Mouse (Mus musculus) limb, embryonic 12.5 days (tissue): ENCODE results near the gene Nudt21. TPM values are rescaled to one million over a fixed set of nuclear protein-coding genes. Genes with fewer than 3 reads are reported as not detected.
A peak's percentile ranks its signal among the peaks of the same experiment; 100 is the strongest.

ENCODE experiments used
- ATAC-seq: fragments of 200-750 bp; cut with Nextera tagmentation; 2 replicates; pipeline ENCODE4 v1.8.0; 2017; ENCODE audit warnings: low read depth, moderate TSS enrichment; ENCODE audit not compliant: insufficient number of reproducible peaks, insufficient read depth, low FRiP score, low TSS enrichment
- H3K27ac ChIP-seq: fragments of 300-500 bp; sonication (generic); 2 replicates; pipeline ENCODE4 v1.5.1; 2016; ENCODE audit warnings: mild to moderate bottlenecking, moderate library complexity
- H3K27me3 ChIP-seq: fragments of 300-500 bp; sonication (generic); 2 replicates; pipeline ENCODE4 v1.6.1; 2016; ENCODE audit warnings: mild to moderate bottlenecking, moderate library complexity
- H3K36me3 ChIP-seq: fragments of 300-500 bp; sonication (generic); 2 replicates; pipeline ENCODE4 v1.6.1; 2016; ENCODE audit warnings: mild to moderate bottlenecking, moderate library complexity
- H3K4me1 ChIP-seq: fragments of 300-500 bp; sonication (generic); replicated peaks from 2 replicates; pipeline ENCODE4 v1.6.1; 2016
- H3K4me2 ChIP-seq: fragments of 300-500 bp; sonication (generic); 2 replicates; pipeline ENCODE4 v1.6.1; 2016; ENCODE audit warnings: mild to moderate bottlenecking, moderate library complexity
- H3K4me3 ChIP-seq: fragments of 300-500 bp; sonication (generic); replicated peaks from 2 replicates; pipeline ENCODE4 v1.5.1; 2016; ENCODE audit warnings: mild to moderate bottlenecking
- H3K9ac ChIP-seq: fragments of 300-500 bp; sonication (generic); replicated peaks from 2 replicates; pipeline ENCODE4 v1.6.1; 2016; ENCODE audit warnings: mild to moderate bottlenecking, moderate library complexity
- H3K9me3 ChIP-seq: fragments of 300-500 bp; sonication (generic); 2 replicates; pipeline ENCODE4 v1.6.1; 2016; ENCODE audit warnings: mild to moderate bottlenecking, moderate library complexity
- WGBS: fragments of 180-500 bp; shearing (Covaris S2); methylation state at CpG from one replicate; pipeline ENCODE4 v1.1.7; 2016; 5-methylcytosine and 5-hydroxymethylcytosine counted together
- polyA plus RNA-seq: library from polyadenylated mRNA; unstranded; fragments of >200 nt; fragmentation: Nextera tagmentation; extraction: Ambion mirVana; gene quantifications from 2 replicates; pipeline ENCODE4 v1.2.1, GENCODE M21; 2016

The Nudt21 gene
- polyA plus RNA-seq, 1 experiment from 2014 or later = 148 TPM

DNA sequence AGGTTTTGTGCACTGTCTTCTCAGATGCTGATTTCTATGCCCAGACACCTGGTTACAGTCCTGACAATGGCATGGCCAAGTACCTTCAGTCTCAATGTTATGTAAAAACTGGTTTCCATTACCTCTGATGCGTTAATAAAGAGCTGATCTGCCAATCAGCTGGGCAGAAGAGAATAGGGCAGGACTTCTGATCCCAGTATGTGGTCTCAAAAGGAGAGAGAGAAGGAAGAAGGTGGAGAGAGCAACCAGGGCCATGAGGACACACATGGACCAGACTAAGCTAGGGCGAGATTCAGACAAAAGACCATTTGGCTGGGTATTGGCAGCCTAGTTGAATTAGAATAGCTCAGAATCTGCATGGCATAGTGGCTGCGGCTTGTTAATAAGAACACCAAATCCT lies 3.2 kb downstream of the Nudt21 start:
- H3K4me3 ChIP-seq = no peak overlapping the region
- H3K4me2 ChIP-seq = no peak overlapping the region
- H3K9me3 ChIP-seq = no peaks in the 10 kb centered on the region
- WGBS = 78% methylated on average over 3 of the region's 3 CpGs
- H3K36me3 ChIP-seq = peaks cover 33% of the 10 kb centered on the region
- no peaks in the 10 kb centered on the region for H3K27me3 ChIP-seq
- ATAC-seq = no peak
- no peak overlapping the region for H3K27ac ChIP-seq
- no peak overlapping the region for H3K9ac ChIP-seq
- H3K4me1 ChIP-seq = peaks cover 21% of the 10 kb centered on the region

GRCm38 (mm10) chr8:94029701-94030100 lies 7.1 kb downstream of the Nudt21 start:
- 96% methylated on average over 9 of the region's 9 CpGs for WGBS
- H3K27ac ChIP-seq = no peak overlapping the region
- no peaks in the 10 kb centered on the region for H3K27me3 ChIP-seq
- no peak overlapping the region for H3K9ac ChIP-seq
- ATAC-seq = no peak
- H3K36me3 ChIP-seq = peaks cover 71% of the 10 kb centered on the region
- H3K4me1 ChIP-seq = peaks cover 4% of the 10 kb centered on the region; the same call in 1 of the 2 replicates
- H3K9me3 ChIP-seq = no peaks in the 10 kb centered on the region
- H3K4me3 ChIP-seq = no peak overlapping the region
- H3K4me2 ChIP-seq = no peak overlapping the region

DNA sequence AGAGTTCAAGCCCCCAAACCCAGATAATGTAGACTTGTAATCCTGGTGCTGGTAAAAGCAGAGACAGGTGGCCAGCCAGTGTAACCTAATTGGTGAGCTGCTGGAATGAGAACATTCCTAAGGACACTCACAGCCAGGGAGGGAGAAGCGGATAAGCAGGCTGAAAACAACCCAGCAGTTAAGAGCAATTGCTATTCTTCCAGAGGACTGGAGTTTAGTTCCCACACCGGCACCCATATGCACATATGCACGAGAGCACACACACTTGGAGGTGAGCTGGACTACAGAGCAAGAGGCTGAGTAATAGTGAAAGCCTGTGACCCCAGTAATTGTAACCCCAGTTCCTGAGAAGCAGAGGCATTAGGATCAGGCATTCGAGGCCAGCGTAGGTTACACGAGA lies 12.9 kb downstream of the Nudt21 start:
- H3K27me3 ChIP-seq = no peaks in the 10 kb centered on the region
- H3K27ac ChIP-seq = no peak overlapping the region
- H3K4me3 ChIP-seq = no peak overlapping the region
- H3K4me2 ChIP-seq = no peak overlapping the region
- no peak for ATAC-seq
- H3K9ac ChIP-seq = no peak overlapping the region
- no peaks in the 10 kb centered on the region for H3K4me1 ChIP-seq
- WGBS = 95% methylated on average over 6 of the region's 6 CpGs
- no peaks in the 10 kb centered on the region for H3K9me3 ChIP-seq
- peaks cover 87% of the 10 kb centered on the region for H3K36me3 ChIP-seq

- WGBS = 40% methylated on average over 7 of the region's 7 CpGs
- Histone ChIP-seq H3K4me3 (peak overlapping the region; percentile 94), H3K27ac (peak overlapping the region; percentile 95; the same call in 1 of the 2 replicates), H3K4me1 (peaks cover 24% of the 10 kb centered on the region), H3K9ac (peak overlapping the region; percentile 96), H3K4me2 (peak overlapping the region; percentile 85), H3K9me3 (no peaks in the 10 kb centered on the region), H3K27me3 (no peaks in the 10 kb centered on the region), H3K36me3 (peaks cover under 1% of the 10 kb centered on the region; the same call in 1 of the 2 replicates)
- ATAC-seq = no peak
Observed at GRCm38 (mm10) chr8:94013026-94013612, 23.7 kb downstream of the Nudt21 start.

DNA sequence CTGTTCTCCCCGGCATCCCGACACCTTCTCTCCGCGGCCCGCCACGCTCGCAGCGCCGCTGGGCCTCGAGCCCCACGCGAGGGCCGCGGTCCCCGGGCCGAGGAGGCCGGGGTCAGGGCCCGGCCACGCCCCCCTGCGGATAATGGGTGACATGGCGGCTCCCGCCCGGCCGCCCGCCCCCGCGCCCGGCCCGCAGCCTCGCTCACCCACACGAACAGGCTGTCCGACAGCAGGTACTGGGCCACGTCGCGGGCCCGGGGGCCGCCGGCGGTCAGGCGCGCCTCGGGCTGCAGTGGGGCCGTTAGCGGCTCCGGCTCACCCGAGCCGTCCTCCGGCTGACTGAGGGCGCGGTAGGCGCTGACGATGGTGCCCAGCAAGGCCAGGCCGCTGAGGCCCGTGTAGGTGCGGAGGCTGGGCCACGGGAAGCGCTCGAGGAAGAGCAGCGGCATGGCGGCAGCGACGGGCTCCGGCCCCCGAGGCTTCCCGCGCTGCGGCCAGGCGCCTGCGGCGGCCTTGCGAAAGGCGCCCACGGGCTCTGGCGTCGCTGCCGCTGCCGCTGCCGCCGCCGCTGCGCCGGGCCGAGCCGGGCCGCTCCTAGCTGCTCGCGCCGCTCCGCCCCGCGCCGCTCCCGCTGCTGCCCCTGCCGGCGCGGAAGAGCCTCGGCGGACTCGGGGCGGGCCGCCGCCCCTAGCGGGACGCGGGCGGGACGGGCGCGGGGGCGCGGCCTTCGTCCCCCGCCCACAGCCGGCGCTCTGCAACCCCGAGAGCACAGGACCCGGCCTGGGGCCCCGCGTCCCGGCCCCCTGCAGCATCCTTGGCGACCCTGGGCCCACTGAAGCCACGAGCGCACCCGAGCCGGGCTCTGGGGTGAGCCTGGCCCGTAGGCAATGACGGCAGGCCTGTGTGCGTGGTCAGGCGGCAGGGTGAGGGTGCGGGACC lies 24.5 kb downstream of the Nudt21 start, which contains the start of gene Amfr:
Amfr (minus strand) TSS at position 830 of the 939 bp plus-strand sequence.
- no peaks in the 10 kb centered on the region for H3K9me3 ChIP-seq
- no peaks in the 10 kb centered on the region for H3K27me3 ChIP-seq
- peak within 1 kb of the TSS; percentile 96 for H3K9ac ChIP-seq
- H3K4me2 ChIP-seq = peak within 1 kb of the TSS; percentile 85
- H3K4me1 ChIP-seq = peaks cover 24% of the 10 kb centered on the region
- WGBS = under 1% methylated on average over 90 of the region's 130 CpGs
- ATAC-seq = peak; percentile 85
- H3K4me3 ChIP-seq = peak within 1 kb of the TSS; percentile 94
- no peaks in the 10 kb centered on the region; the same call in 1 of the 2 replicates for H3K36me3 ChIP-seq
- peak within 1 kb of the TSS; percentile 95 for H3K27ac ChIP-seq

DNA sequence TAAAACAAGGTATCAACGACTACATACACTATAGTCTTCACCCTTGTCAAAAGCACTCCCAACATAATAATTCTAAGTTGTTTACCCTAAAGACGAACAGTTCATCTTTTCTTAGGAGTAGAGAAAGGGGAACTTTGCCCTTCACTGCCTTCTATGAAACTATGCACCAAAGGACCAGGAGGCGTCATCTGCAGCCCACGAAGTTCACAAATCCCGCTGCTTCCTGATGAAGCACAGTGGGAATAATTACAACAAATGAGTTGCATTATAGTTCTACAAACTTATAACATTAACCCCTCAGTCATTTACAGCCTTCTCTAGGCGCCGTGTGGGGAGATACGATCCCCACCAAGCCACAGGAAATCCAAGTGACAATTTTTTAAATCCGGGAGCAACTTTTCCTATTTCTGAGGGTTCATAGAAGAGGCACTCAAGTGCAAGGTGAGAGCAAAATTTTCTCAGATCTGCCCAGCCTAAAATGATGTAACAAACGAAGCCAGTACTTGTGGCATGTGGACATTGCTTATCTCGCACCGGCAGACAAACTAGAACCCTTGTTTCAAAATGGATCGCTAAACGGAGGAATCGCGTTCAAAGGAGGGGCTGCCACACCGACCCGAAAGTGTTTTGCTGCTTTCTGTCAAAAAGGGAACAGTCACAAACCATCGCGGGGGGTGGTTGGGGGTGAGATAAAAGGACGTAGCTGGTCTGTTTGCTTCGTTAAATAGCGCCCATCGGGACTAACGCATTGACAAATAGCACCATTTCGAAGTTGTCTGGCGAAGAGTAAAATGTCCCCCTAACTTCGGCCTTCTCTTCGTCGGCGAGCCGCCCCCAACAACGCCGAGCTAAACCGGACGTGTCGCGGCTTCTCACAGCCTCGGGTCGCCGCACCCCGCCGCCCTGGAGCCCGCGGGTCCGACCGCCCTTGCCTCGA lies 25.5 kb downstream of the Nudt21 start:
- Histone ChIP-seq H3K4me1 (peaks cover 24% of the 10 kb centered on the region), H3K9me3 (no peaks in the 10 kb centered on the region), H3K27me3 (no peaks in the 10 kb centered on the region), H3K4me2 (peak overlapping the region; percentile 85), H3K36me3 (no peaks in the 10 kb centered on the region; the same call in 1 of the 2 replicates), H3K27ac (peak overlapping the region; percentile 95), H3K9ac (peak overlapping the region; percentile 96), H3K4me3 (peak overlapping the region; percentile 94)
- no peak for ATAC-seq
- 3% methylated on average over 48 of the region's 48 CpGs for WGBS

GRCm38 (mm10) chr8:94010101-94010705 lies 26.6 kb downstream of the Nudt21 start:
- H3K4me1 ChIP-seq = peaks cover 24% of the 10 kb centered on the region
- WGBS = 76% methylated on average over 2 of the region's 2 CpGs

DNA sequence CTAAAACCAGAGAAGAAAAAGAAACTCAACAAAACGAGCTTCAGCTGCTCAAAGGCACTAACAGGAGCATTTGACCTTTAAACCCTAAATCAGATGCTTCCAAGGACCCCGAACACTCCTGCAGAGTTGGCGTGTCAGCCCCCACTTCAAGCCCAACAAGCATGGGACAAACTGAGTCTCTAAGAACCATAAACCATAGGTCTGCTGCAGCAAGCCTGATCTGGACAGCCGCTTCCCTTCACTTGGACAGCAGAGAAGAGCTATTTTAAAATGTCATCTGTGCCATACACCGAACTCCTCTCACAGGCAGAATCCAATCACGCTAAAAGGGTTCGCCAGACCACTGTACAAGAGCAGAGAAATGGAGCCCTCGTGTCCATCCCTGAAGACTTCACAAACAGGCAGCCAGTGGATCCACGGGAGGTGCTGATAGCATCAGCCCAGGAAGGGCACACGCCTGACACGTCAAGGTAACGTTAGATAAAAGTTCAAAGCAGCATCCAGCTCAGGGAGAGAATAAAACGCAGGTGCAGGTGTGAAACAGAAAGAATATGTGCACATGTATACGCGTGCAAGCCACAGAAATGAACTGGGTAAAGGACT lies 27.5 kb downstream of the Nudt21 start:
- H3K4me3 ChIP-seq = no peak overlapping the region
- no peak overlapping the region for H3K4me2 ChIP-seq
- 69% methylated on average over 15 of the region's 15 CpGs for WGBS
- peaks cover 24% of the 10 kb centered on the region for H3K4me1 ChIP-seq
- peaks cover 9% of the 10 kb centered on the region for H3K36me3 ChIP-seq
- H3K9me3 ChIP-seq = no peaks in the 10 kb centered on the region
- H3K27ac ChIP-seq = no peak overlapping the region
- H3K27me3 ChIP-seq = no peaks in the 10 kb centered on the region
- ATAC-seq = no peak
- H3K9ac ChIP-seq = no peak overlapping the region

More at GRCm38 (mm10) chr8:94010101-94010705, 26.6 kb downstream of the Nudt21 start:
- Histone ChIP-seq H3K9ac (no peak overlapping the region), H3K4me3 (no peak overlapping the region), H3K27me3 (no peaks in the 10 kb centered on the region), H3K4me2 (peak overlapping the region; percentile 85), H3K36me3 (peaks cover 2% of the 10 kb centered on the region; the same call in 1 of the 2 replicates), H3K9me3 (no peaks in the 10 kb centered on the region), H3K27ac (no peak overlapping the region)
- ATAC-seq = no peak

- Histone ChIP-seq H3K4me2 (no peak overlapping the region), H3K9me3 (no peaks in the 10 kb centered on the region), H3K4me3 (no peak overlapping the region), H3K9ac (no peak overlapping the region), H3K27ac (no peak overlapping the region), H3K4me1 (peaks cover 5% of the 10 kb centered on the region; the same call in 1 of the 2 replicates), H3K27me3 (no peaks in the 10 kb centered on the region), H3K36me3 (peaks cover 52% of the 10 kb centered on the region)
- no peak for ATAC-seq
- WGBS = 90% methylated on average over 9 of the region's 9 CpGs
Observed at GRCm38 (mm10) chr8:94004139-94004538, 32.7 kb downstream of the Nudt21 start.

DNA sequence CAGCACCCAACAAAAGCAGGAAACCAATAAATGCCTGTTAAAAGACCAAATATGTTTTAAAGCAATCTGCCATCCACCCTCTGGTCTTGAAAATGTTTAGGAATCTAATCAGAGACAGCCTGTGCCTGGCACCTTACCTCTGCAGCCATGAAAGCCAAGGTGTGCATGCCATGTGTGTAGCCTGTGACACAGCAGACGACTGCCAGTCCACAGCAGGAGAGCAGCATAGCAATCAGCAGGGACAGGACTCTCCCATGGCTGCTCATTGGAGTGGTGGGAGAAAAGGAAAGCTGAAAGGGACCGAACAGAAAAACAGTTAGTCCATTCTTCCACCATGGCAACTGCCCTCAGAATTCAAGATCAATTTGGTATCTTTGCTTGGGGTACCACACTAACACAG lies 37.9 kb downstream of the Nudt21 start:
- ATAC-seq = no peak
- Histone ChIP-seq H3K9ac (no peak overlapping the region), H3K27ac (no peak overlapping the region), H3K4me1 (no peaks in the 10 kb centered on the region), H3K4me2 (no peak overlapping the region), H3K4me3 (no peak overlapping the region), H3K27me3 (no peaks in the 10 kb centered on the region), H3K9me3 (no peaks in the 10 kb centered on the region), H3K36me3 (peaks cover 67% of the 10 kb centered on the region)
- WGBS = 89% methylated on average over 2 of the region's 2 CpGs
